Mouse (Mus musculus) urinary bladder, postnatal 36 days (tissue): ENCODE data around the gene Atmin.

Experiments
- DNase-seq, 2 experiments: peaks; one replicate each; pipeline ENCODE4 v3.0.0; 2022; ENCODE audit warnings: low spot score in 2 of 2, mixed read lengths in 1 of 2

Atmin gene

GRCm38 (mm10) chr8:116943161-116943554 is at the start of gene Atmin:
Gene Atmin (plus strand): TSS chr8:116943393.
- DNase-seq = peak; percentile 68 to 82

- no peak for DNase-seq
Observed at GRCm38 (mm10) chr8:116893938-116894337, 49.3 kb upstream of the Atmin start.

- no peak for DNase-seq
Observed at GRCm38 (mm10) chr8:116895521-116895920, 47.7 kb upstream of the Atmin start.

GRCm38 (mm10) chr8:116904736-116905135 is 38.5 kb upstream of the Atmin start:
- no peak for DNase-seq

- no peak for DNase-seq
Observed at GRCm38 (mm10) chr8:116905252-116905651, 37.9 kb upstream of the Atmin start.

- DNase-seq = no peak
Observed at GRCm38 (mm10) chr8:116905836-116906235, 37.4 kb upstream of the Atmin start.

- no peak for DNase-seq
Observed at GRCm38 (mm10) chr8:116921005-116921336, 22.2 kb upstream of the Atmin start.

GRCm38 (mm10) chr8:116921337-116922059 is 21.7 kb upstream of the Atmin start, which contains the start of the genes Cmc2 and Cenpn:
Gene Cmc2 (minus strand): TSS chr8:116921455.
Gene Cenpn (plus strand): TSS chr8:116921730.
- peak; percentile 89 for DNase-seq

GRCm38 (mm10) chr8:116922060-116922757 is 21.0 kb upstream of the Atmin start:
- no peak for DNase-seq

- no peak for DNase-seq
Observed at GRCm38 (mm10) chr8:116923526-116923925, 19.7 kb upstream of the Atmin start.

GRCm38 (mm10) chr8:116927880-116928279 is 15.3 kb upstream of the Atmin start:
- no peak for DNase-seq

GRCm38 (mm10) chr8:116928588-116928987 is 14.6 kb upstream of the Atmin start:
- no peak for DNase-seq

GRCm38 (mm10) chr8:116934976-116935375 is 8.2 kb upstream of the Atmin start:
- no peak for DNase-seq

GRCm38 (mm10) chr8:116935506-116935905 is 7.7 kb upstream of the Atmin start:
- DNase-seq = no peak

- no peak for DNase-seq
Observed at GRCm38 (mm10) chr8:116942284-116943058, 722 bp upstream of the Atmin start.

- peak in 1 of 2 experiments; percentile 19 for DNase-seq
Observed at GRCm38 (mm10) chr8:116943555-116944384, 577 bp downstream of the Atmin start.

GRCm38 (mm10) chr8:116944385-116944696 is 1.1 kb downstream of the Atmin start:
- no peak for DNase-seq

- no peak for DNase-seq
Observed at GRCm38 (mm10) chr8:116945169-116945910, 2.1 kb downstream of the Atmin start.

GRCm38 (mm10) chr8:116946268-116946838 is 3.2 kb downstream of the Atmin start:
- no peak for DNase-seq

GRCm38 (mm10) chr8:116946851-116947250 is 3.7 kb downstream of the Atmin start:
- no peak for DNase-seq

GRCm38 (mm10) chr8:116947589-116947988 is 4.4 kb downstream of the Atmin start:
- DNase-seq = no peak
